Mouse (Mus musculus) intestine, postnatal 0 days (tissue): ENCODE data around the gene Moap1. TPM values are rescaled to one million over a fixed set of nuclear protein-coding genes. Genes with fewer than 3 reads are reported as not detected.

ENCODE experiments used
- ATAC-seq: fragments of 200-750 bp; cut with Nextera tagmentation; 2 replicates; pipeline ENCODE4 v1.8.0; 2017; ENCODE audit warnings: mild to moderate bottlenecking, moderate TSS enrichment, moderate library complexity
- H3K27ac ChIP-seq: fragments of 300-500 bp; sonication (generic); 2 replicates; pipeline ENCODE4 v1.5.1; 2014; ENCODE audit warnings: mild to moderate bottlenecking, low read depth, low read length, moderate library complexity
- H3K27me3 ChIP-seq: fragments of 300-500 bp; sonication (generic); replicated peaks from 2 replicates; pipeline ENCODE4 v1.6.1; 2014; ENCODE audit warnings: low read length, mixed read lengths; ENCODE audit not compliant: control insufficient read depth, insufficient read depth
- H3K36me3 ChIP-seq: fragments of 300-500 bp; sonication (generic); 2 replicates; pipeline ENCODE4 v1.6.1; 2014; ENCODE audit warnings: mild to moderate bottlenecking, moderate library complexity; ENCODE audit not compliant: control insufficient read depth, insufficient read depth
- H3K4me1 ChIP-seq: fragments of 300-500 bp; sonication (generic); replicated peaks from 2 replicates; pipeline ENCODE4 v1.6.1; 2014; ENCODE audit warnings: antibody characterized with exemption, low read length, mixed read lengths; ENCODE audit not compliant: control insufficient read depth, insufficient read depth
- H3K4me2 ChIP-seq: fragments of 300-500 bp; sonication (generic); replicated peaks from 2 replicates; pipeline ENCODE4 v1.6.1; 2014; ENCODE audit warnings: low read depth, mild to moderate bottlenecking, moderate library complexity
- H3K4me3 ChIP-seq: fragments of 300-500 bp; sonication (generic); 2 replicates; pipeline ENCODE4 v1.5.1; 2014; ENCODE audit warnings: low read depth, low read length
- H3K9ac ChIP-seq: fragments of 300-500 bp; sonication (generic); 2 replicates; pipeline ENCODE4 v1.6.1; 2014; ENCODE audit warnings: mild to moderate bottlenecking, low read depth, low read length
- H3K9me3 ChIP-seq: fragments of 300-500 bp; sonication (generic); 2 replicates; pipeline ENCODE4 v1.6.1; 2016; ENCODE audit warnings: mixed run types; ENCODE audit not compliant: control insufficient read depth
- CTCF ChIP-seq: sonication (generic); IDR thresholded peaks from 2 replicates; pipeline ENCODE4 v1.5.1; 2016; ENCODE audit warnings: low read depth, mild to moderate bottlenecking, control low read depth, antibody characterized with exemption, moderate library complexity
- WGBS: fragments of 180-500 bp; shearing (Covaris S2); extraction: QIAGEN DNeasy Blood & Tissue Kit; methylation state at CpG from one replicate; pipeline ENCODE4 v1.1.7; 2014; 5-methylcytosine and 5-hydroxymethylcytosine counted together
- polyA plus RNA-seq: library from polyadenylated mRNA; unstranded; fragments of >200 nt; fragmentation: Nextera tagmentation; extraction: Ambion mirVana; gene quantifications from 2 replicates; pipeline ENCODE4 v1.2.1, GENCODE M21; 2015

Moap1 gene
- 10.8 and 12.2 TPM in 2 replicates for polyA plus RNA-seq

DNA sequence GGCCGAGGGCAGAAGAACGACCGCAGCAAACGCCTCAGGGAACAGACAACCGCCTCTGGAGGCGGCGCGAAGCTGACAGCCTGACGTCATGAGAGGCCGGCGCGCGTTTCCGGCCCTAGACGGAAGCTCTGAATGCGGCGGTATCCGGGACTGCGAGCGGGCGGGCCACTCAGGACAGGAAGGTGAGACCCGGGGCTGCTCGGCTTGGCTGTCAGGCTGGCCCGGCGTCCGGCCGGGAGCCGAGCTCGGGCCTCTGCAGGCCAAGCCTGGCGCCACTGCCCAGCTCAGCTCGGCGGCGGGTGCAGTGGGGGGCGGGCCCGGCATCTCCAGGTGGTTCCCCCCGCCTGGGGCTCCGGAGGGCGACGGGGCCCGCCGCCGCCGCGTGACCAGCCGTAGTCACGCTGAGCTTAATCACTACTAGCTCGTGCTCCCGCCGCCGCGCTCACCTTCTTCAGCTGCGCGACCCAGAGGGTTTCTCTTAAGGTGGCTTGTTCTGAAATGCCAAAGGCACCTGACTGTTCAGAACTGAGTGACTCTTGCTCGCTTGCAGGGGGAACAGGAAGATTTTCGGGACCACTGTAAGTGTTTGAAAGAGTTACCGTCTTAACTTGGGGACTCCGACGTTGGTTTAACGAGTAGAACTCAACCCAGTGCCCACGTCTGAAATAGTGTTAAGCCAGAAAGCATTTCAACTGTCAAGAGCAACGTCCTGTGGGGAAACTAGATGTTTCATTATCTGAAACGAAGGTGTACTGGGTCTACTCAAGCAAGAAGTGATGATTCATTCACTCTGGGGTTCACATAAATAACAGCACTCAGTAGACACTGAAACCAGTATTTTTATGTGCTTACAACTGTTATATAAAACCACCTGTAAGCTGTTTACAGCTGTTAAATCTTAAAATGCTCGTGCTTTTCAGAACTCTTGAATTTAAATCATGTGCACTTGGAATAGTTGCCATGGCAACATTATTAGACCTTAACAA is at the start of gene Moap1, which contains the start of gene Tmem251:
Gene Moap1, minus strand, starts transcription at position 73 of the 986 bp plus-strand sequence.
Gene Tmem251, plus strand, starts transcription at position 174 of the 986 bp plus-strand sequence.
- Histone ChIP-seq H3K27ac (peak within 1 kb of the TSS; percentile 98), H3K27me3 (no peaks in the 10 kb centered on the region), H3K9me3 (no peaks in the 10 kb centered on the region), H3K4me3 (peak within 1 kb of the TSS; percentile 85), H3K9ac (peak within 1 kb of the TSS; percentile 88), H3K4me1 (peaks cover 10% of the 10 kb centered on the region), H3K4me2 (peak within 1 kb of the TSS; percentile 82), H3K36me3 (peaks cover 6% of the 10 kb centered on the region; the same call in 1 of the 2 replicates)
- peak; percentile 97 for ATAC-seq
- TF ChIP-seq CTCF: no peak; the same call in 1 of the 2 replicates
- WGBS: under 1% methylated on average over 60 of the region's 63 CpGs

GRCm38 (mm10) chr12:102787927-102788326 is 44.5 kb upstream of the Moap1 start:
- Histone ChIP-seq H3K4me3 (no peak overlapping the region), H3K9me3 (no peaks in the 10 kb centered on the region), H3K4me2 (no peak overlapping the region), H3K27me3 (no peaks in the 10 kb centered on the region), H3K27ac (no peak overlapping the region), H3K9ac (no peak overlapping the region), H3K4me1 (no peaks in the 10 kb centered on the region), H3K36me3 (peaks cover 72% of the 10 kb centered on the region)
- no peak for ATAC-seq
- no peak for TF ChIP-seq CTCF
- 69% methylated on average over 7 of the region's 7 CpGs for WGBS

DNA sequence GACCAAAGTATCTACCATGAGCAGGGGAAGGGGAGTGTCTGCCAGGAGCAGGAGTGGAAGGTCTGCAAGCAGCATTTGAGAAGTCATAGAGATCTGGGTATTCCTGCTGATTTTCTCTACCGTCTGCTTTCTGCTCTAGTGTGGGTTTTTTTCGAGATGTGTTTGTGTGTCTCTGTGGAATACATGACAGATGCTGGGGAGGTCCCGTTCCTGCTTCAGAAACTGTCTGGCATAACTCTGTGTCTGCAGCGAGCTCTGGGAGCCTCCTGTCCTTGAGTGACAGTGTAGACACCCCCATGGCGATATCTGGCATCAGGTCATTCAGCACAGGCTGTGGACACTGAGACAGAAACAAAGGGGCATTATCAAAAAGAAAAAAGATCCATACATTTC is 42.1 kb upstream of the Moap1 start:
- ATAC-seq: no peak
- Histone ChIP-seq H3K27me3 (no peaks in the 10 kb centered on the region), H3K9ac (no peak overlapping the region), H3K4me2 (no peak overlapping the region), H3K4me3 (no peak overlapping the region), H3K4me1 (no peaks in the 10 kb centered on the region), H3K36me3 (peaks cover 50% of the 10 kb centered on the region), H3K27ac (no peak overlapping the region), H3K9me3 (no peaks in the 10 kb centered on the region)
- WGBS: 93% methylated on average over 5 of the region's 5 CpGs
- no peak for TF ChIP-seq CTCF

DNA sequence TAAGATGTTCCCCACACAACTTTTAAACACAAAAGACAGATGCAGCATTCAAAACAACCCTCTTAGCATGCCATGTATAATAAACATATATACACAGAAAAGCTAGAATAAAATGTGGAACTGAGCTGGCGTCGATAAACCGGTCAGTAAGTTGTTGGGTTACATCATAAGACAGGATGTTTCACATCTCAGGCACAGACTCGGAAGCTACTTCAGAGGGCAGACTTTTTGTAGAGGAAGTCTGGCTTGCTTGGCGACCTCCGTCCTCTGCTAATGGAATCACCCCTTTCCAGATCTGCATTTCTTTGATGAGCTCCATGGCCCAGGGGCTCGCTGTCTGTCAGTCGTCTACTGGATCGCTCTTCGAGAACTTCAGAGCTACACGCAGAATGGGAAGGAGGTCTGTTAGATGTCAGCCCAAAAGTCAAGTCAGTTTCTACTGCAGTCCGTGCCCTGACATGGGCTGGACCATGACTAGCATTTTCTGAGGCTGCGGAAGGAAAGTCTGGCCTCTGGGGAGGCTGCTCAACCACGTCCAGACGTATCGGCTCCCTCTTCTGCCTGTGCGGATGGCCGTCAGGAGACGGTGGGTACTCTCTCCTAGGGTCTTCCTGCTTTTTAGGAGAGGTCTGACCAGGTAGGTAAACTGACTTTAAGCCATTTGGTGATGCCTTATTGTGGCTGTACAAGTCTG is 41.6 kb upstream of the Moap1 start:
- Histone ChIP-seq H3K27ac (no peak overlapping the region), H3K9me3 (no peaks in the 10 kb centered on the region), H3K4me2 (no peak overlapping the region), H3K27me3 (no peaks in the 10 kb centered on the region), H3K4me3 (no peak overlapping the region), H3K9ac (no peak overlapping the region), H3K4me1 (no peaks in the 10 kb centered on the region), H3K36me3 (peaks cover 45% of the 10 kb centered on the region)
- TF ChIP-seq CTCF: no peak
- WGBS: 91% methylated on average over 19 of the region's 19 CpGs
- ATAC-seq: no peak

DNA sequence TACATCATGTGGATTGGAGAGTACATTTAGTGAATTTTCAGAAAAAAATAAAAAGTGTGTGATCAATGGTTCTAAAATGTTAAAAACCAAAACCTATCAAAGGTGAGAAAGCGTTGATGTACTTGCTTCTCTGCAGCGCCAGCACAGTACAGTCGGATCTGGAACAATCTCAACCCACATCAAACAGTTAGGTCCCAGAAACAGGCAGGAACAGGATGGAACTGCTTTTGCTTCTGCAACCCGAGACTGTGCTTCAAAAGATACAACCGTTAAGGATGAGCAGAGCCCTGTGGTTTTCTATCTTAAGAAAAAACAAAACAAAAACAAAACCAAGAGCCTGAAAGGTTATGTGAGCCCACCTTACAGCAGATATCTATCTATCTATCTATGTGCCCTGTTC is 39.4 kb upstream of the Moap1 start:
- 91% methylated on average over 5 of the region's 5 CpGs for WGBS
- Histone ChIP-seq H3K4me1 (no peaks in the 10 kb centered on the region), H3K9me3 (no peaks in the 10 kb centered on the region), H3K27ac (no peak overlapping the region), H3K36me3 (peaks cover 47% of the 10 kb centered on the region), H3K9ac (no peak overlapping the region), H3K4me3 (no peak overlapping the region), H3K27me3 (no peaks in the 10 kb centered on the region), H3K4me2 (no peak overlapping the region)
- TF ChIP-seq CTCF: no peak
- no peak for ATAC-seq

DNA sequence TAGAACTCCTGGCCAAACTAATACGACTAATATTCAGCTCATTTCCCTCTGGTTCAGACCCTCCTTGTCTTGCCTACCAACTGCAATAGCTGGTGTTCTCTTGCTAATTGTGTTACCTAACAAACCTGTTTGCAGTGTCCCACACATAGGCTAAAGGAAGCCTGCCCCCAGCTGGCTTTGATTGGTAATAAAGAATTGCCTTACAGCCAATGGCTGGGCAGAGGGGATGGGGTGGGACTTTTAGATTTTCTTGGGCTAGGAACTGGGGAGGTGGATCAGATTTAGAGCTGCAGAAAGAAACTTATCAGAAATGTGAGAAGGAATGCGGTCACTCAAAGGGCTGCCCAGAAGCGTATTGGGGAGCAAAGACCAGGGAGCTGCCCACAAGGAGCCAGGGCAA is 36.0 kb upstream of the Moap1 start:
- peak; percentile 53 for TF ChIP-seq CTCF
- no peak overlapping the region for H3K9ac ChIP-seq
- H3K36me3 ChIP-seq: peaks cover 42% of the 10 kb centered on the region
- H3K27ac ChIP-seq: no peak overlapping the region
- H3K4me2 ChIP-seq: no peak overlapping the region
- WGBS: 52% methylated on average over 3 of the region's 3 CpGs
- no peaks in the 10 kb centered on the region for H3K9me3 ChIP-seq
- H3K27me3 ChIP-seq: no peaks in the 10 kb centered on the region
- no peaks in the 10 kb centered on the region for H3K4me1 ChIP-seq
- H3K4me3 ChIP-seq: no peak overlapping the region
- ATAC-seq: peak; percentile 56; the same call in 1 of the 2 replicates
